Mouse (Mus musculus) inflammation-experienced regulatory T-cells, adult 6 months (primary cell): ENCODE measurements around the gene Macrod2. TPM values are rescaled to one million over a fixed set of nuclear protein-coding genes. Genes with fewer than 3 reads are reported as not detected.

Source experiments
- ATAC-seq: one replicate; pipeline ENCODE4 v1.8.0; 2017
- polyA plus RNA-seq, 3 experiments: library from polyadenylated mRNA; unstranded; fragments of 100-300 nt; shearing (Covaris generic); gene quantifications; one replicate each; pipeline ENCODE4 v1.2.1; 2017

Gene Macrod2
- polyA plus RNA-seq, 3 experiments from 2014 or later = not detected

DNA sequence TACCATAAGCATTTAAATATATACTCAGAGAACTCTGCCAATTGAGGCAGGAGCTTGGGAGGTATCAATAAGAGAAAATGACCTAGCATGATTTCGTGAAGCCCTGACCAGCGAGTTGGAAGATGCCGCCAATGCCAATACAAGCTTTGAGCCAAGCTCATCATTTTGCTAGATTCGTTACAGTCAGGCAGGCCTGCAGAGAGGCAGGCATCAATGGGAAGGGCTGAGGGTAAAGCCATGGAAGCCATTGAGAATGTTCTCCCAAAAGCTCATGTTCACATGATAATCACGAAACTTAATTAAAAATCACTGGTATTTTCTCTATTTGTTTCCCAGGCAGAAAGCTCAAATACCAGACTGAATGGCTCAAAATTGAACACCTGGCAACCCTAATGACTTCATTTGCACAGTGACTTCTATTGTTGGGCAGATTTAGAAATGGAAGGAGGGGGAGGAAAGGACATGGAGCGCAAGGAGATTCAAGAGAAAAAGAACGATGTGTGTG, 928.9 kb downstream of the Macrod2 start:
- no peak for ATAC-seq

- no peak for ATAC-seq
Observed at GRCm38 (mm10) chr2:141327296-141327695, 932.2 kb downstream of the Macrod2 start.

GRCm38 (mm10) chr2:141337708-141338107, 942.6 kb downstream of the Macrod2 start:
- no peak for ATAC-seq

DNA sequence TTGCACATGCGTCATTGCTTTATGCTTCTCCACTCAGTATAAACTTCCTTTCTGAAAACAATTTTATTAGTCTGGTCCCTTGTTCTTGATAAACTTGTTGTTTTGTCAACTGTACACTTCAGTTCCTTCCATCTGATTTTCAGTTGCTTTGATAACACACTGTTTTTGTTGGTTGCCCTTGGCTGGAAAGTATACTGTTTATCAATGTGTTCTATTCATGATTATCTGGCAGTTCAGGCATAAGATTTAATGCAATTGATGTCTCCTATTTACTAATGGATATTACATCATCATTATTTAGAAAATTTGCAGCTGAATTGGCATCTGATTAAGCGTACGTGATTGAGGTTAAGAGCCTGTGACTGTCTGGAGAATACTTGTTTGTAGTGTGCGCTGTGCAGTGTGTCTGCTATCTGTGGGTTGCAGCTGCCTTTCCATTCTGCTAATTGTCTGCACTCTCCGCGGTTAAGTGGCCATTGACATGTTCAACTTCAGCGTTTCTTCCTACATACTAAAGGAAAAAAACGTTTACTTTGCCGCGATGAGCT, 949.0 kb downstream of the Macrod2 start:
- no peak for ATAC-seq

DNA sequence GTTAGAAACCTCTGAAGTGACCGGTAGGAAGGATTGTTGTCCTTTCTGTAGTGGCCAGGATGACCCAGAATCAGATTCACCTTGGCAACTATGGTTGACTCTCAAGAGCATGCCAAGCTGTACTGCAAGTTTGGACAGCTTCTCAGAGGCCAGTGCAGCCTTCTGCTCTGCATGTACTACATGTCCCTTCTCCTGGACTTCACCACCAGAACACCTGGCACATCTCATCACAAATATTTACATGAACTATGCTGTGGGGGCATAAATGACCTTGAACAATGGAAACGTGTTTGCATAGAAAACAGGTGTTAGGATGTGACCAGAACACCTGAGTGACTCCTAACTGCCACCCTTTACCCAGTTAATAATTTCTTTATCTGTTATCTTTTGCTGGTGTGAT, 957.5 kb downstream of the Macrod2 start:
- no peak for ATAC-seq

GRCm38 (mm10) chr2:141388632-141389031, 993.5 kb downstream of the Macrod2 start:
- ATAC-seq = no peak

- ATAC-seq = no peak
Observed at GRCm38 (mm10) chr2:141391229-141391628, 996.1 kb downstream of the Macrod2 start.

GRCm38 (mm10) chr2:141394806-141395205, 999.7 kb downstream of the Macrod2 start:
- no peak for ATAC-seq

DNA sequence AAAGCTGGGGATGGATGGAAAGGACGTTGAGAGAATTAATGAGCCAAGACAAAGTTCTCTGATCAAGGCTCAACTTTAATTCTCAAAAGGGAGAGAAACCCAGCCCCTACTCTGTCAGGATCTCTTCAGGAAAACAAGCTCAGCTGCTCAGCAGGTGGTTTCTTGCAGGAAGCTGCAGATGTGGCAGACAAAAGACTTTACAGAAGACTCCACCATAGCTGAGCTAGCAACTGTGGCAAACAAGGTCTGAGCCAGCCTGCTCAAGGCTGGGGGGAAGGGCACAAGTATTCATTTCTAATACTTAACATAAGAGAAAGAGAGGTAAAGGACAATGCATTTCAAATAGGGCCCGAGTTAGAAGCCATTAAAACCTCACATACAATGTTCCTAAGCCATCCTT, 1013.7 kb downstream of the Macrod2 start:
- no peak for ATAC-seq

DNA sequence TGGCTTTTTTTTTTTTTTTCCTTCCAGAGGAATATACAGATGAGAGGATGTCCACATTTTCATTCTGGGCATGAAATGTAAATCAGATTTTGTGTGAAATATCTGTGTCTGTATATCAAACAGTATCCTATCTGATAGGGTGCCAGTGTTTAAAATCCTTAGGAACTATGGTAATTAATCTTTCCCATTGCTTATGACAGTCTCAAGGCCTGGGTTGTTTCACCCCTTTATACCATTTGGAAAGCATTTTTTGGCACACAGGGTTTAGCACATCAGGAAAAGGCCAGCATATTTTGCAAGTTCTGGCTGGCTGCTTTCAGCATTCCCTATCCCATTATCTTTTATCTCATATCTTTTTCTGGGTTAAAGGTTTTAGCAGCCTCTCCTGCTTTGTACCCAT, 1021.3 kb downstream of the Macrod2 start:
- no peak for ATAC-seq

- ATAC-seq = no peak
Observed at GRCm38 (mm10) chr2:141416855-141417544, 1021.9 kb downstream of the Macrod2 start.

- no peak for ATAC-seq
Observed at GRCm38 (mm10) chr2:141419806-141420205, 1024.7 kb downstream of the Macrod2 start.

DNA sequence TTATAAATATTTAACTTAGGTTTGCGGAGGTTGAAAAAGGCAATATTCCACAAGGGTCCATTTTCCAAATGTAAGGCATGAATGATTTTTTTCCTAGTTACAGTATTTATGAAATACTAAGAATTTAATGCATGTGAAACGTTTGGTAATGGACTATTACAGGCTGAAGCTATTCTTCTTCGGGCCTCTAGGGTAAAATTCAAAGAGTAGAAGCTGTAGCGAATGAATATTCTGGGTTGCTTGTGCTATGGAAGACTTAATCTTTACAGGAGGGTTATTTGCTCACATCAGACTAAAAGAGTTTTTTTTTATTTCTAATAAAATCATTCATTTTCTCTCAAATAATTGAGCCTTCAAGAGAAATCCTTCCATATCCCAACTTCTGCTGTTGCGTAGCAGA, 1039.0 kb downstream of the Macrod2 start:
- no peak for ATAC-seq

GRCm38 (mm10) chr2:141434731-141435570, 1039.8 kb downstream of the Macrod2 start:
- no peak for ATAC-seq

GRCm38 (mm10) chr2:141441896-141442295, 1046.8 kb downstream of the Macrod2 start:
- no peak for ATAC-seq

DNA sequence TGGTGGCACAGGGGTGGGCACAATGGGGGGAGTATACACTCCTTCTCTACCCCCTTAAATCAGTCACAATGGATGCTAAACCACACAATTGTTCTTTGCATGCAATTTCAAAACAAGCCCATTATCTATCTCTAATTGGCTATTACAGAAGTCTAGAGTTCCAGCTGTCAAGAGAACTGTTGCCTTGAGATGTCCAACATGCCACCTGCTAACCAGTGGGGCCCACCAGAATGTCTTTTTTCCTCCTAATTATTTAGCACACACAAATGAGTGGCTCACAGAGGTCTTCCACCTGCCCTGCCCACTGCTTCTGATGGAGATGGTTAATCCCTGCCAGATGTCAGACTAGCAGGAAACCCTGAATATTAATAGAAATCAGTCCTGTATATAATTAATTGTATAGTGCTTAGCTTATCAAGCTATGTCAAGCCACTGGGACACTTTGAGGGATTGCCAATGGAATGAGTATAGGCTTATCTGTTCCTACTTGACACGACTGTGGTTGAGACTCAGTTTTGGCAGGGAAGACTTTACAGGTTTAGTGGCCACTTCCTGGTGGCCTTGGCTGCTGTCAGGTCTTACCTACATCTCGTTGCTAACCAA, 1054.1 kb downstream of the Macrod2 start:
- ATAC-seq = no peak

- no peak for ATAC-seq
Observed at GRCm38 (mm10) chr2:141463946-141464345, 1068.8 kb downstream of the Macrod2 start.

DNA sequence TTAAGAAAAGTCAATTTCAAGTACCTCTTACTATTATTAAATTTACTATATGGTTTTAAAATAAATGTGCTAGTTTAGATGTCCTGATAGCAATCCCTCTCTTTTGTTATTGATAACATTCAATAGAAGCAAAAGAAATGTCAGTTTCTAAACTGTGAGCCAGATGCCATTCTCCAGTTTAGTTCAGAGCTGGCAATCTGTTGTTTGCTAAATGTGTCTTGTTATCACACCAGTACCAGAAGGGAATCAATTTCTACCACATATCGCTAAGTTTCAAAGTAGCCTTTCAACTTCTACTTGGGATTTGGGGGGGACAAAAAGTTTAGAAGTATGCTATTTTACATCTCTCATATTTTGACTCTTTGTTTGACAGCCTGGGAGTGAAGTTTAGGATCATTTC, 1077.7 kb downstream of the Macrod2 start:
- ATAC-seq = no peak

DNA sequence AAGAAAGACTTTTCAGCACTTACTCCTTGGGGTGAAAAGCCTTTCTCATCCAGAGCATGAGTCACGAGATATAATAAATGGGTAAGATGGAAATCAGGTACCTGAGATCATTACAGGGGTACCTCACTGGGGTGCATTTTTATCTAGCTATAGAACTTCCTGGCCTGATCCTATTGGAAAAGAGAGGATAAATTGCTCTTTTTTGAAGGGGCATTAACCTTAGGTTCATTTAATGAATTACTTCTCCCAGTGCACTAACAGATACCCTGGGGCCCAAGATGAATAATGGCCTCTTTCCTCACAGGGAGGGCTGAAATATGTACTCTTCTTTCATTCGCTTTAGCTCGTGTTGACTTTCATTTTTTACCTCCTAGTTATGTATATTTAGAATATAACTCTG, 1082.5 kb downstream of the Macrod2 start:
- ATAC-seq = no peak

- no peak for ATAC-seq
Observed at GRCm38 (mm10) chr2:141490518-141490917, 1095.4 kb downstream of the Macrod2 start.

DNA sequence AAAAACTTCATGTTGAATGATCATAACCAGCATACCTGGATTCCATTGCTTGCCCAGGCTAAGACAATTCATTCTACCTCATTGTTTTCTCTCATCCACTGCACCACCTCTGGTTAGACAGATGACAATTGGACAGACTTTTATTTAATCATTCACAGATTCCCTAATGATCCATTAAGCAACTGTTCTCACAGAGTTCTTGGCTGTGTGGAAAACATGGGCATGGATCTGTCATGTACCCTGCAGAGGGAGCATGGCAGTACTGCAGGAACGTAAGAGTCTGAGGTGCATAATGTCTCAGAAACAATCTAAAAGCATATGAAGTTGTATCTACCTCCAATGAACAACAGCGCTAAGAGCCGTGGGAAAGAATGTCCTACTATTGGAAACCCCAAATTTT, 1110.3 kb downstream of the Macrod2 start:
- no peak for ATAC-seq

GRCm38 (mm10) chr2:141507929-141508897, 1113.1 kb downstream of the Macrod2 start:
- ATAC-seq = no peak
